Mouse (Mus musculus): ENCODE measurements around the gene Ache.

- no peak for TF ChIP-seq CTCF (IDR thresholded peaks at IDR 0.05; ENCODE audit: extremely low read depth, insufficient read depth, low read length)
- no peak for TF ChIP-seq POLR2A (IDR thresholded peaks at IDR 0.05; ENCODE audit: extremely low read depth, insufficient read depth, low read length)
Measured at GRCm38 (mm10) chr5:137291381-137291926, 4.1 kb downstream of the Ache start.

Measured in cortical plate, adult 2 months (tissue).